Comparison of ENCODE assay signal across 8 mouse cellular contexts in genomic region chr3:21626029-21626428, GRCm38 (mm10).
A peak's percentile ranks its signal among the peaks of the same experiment; 100 is the strongest.
DNase-seq lines count a peak whose midpoint lies in the region.

No protein-coding gene starts in this region.

- intact Hi-C loops in left cerebral cortex, postnatal 14 days (cut with DNase I) = loop anchor here (10.0 kb wide), 1 partner anchor 309 kb away; no protein-coding TSS in a partner anchor

- DNase-seq in adrenal gland, adult 2 months = peak; percentile 45
- DNase-seq in adrenal gland, postnatal 4 days (ENCODE audit: low spot score in 2 of 2) = no peak
- DNase-seq in left cerebral cortex, postnatal 14 days (ENCODE audit: low spot score in 2 of 2) = peak; percentile 15 to 30
- DNase-seq in left cerebral cortex, adult 8-10 months (ENCODE audit: low spot score in 2 of 2) = no peak
- DNase-seq in heart, adult 8-10 months (ENCODE audit: low spot score) = peak; percentile 74
- peak; percentile 19 to 31 for DNase-seq in layer of hippocampus, postnatal 36 days
- peak; percentile 8 for DNase-seq in yolk sac, embryonic 10.5 days (ENCODE audit: low spot score)
- DNase-seq in embryo, embryonic 10 days (ENCODE audit: low spot score) = no peak

Comparison
In these comparisons a context has a peak if more than half of its experiments do, and no peak if none do; other contexts are left out.
1. DNase-seq: peak in adrenal gland, adult 2 months (single experiment), left cerebral cortex, postnatal 14 days (2 of 2), heart, adult 8-10 months (single experiment), layer of hippocampus, postnatal 36 days (2 of 2) and yolk sac, embryonic 10.5 days (single experiment); none in adrenal gland, postnatal 4 days (0 of 2), left cerebral cortex, adult 8-10 months (0 of 2) and embryo, embryonic 10 days (single experiment).